Mouse (Mus musculus) frontal cortex, postnatal 14 days (tissue): ENCODE data around the gene Cd84.

ENCODE experiments used
- DNase-seq, 2 experiments: peaks; one replicate each; pipeline ENCODE4 v3.0.0; 2022; ENCODE audit warnings: low spot score in 2 of 2

The Cd84 gene

DNA sequence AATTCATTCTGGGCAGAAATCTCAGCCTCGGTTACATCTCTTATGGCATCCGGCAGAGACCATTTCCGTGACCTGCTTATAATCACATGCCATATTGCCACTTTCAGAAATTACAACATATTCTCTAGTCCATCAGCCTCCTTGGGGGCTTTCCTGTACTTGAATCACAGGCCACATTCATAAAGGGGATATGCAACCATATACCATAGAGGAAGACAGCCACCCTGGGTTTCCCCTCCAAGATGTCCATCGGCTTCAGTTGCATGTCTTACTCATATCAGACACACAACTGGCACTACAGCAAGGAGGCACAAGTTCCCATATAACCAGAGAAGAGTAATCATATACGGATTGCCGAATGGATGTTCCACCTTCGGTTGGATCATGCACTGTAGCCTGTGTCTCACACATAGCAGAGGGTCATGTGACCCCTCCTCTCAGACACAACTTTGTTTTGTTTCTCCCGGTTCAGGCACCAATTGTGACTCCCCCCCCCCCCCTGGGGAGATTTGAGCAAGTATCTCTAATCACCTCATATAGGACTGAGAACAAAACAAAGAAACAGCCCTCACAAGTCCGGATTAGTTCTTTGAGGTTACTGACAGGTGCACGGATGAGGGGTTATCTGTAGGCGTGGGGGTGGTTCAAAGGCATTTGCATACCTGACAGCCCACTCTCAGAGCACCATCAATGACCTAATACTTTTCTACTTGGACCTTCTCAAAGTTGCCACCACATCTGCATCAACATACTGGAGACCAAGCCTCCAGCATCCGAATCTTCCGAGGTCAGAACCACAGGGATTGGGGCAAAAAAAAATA lies 76.4 kb downstream of the Cd84 start:
- no peak for DNase-seq

DNA sequence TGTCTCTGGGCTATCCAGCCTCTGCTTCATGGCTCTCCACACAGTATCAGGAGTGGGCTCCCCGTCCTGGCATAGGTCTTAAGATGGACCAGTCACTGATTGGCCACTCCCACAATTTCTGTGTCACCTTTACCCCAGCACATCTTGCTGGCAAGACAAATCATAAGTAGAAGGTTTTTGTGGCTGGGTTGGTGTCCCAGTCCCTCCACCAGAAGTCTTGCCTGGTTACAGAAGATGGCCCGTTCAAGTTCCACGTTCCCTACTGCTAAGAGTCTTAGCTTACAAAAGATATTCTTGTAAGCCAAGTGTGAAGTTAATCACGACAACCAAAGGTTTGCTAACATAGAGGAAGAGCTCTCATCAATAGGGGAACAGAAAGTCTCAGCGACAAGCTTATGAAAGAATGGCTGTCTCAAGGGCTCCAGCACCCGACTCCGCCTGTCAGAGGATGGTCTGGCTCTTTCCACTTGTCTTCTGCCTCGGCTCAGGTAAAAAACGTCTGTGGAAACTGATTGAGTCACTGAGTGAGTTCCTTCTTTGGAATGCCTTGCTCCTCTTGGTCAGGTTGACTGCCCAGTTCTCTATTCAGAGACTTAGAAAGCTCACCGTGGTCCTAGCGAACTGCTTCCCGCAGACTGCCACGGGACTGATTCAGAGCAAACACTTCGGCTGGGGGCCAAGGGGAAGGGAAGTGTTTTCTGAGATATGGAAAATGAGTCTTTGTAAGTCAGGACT lies 78.0 kb downstream of the Cd84 start, which contains the start of gene Slamf6:
Gene Slamf6 (plus strand): TSS at position 211 of the 735 bp plus-strand sequence.
- DNase-seq, result no peak

GRCm38 (mm10) chr1:171918136-171918920 lies 78.8 kb downstream of the Cd84 start:
- DNase-seq, result no peak

- DNase-seq, result no peak
Observed at GRCm38 (mm10) chr1:171919193-171919592, 79.7 kb downstream of the Cd84 start.

DNA sequence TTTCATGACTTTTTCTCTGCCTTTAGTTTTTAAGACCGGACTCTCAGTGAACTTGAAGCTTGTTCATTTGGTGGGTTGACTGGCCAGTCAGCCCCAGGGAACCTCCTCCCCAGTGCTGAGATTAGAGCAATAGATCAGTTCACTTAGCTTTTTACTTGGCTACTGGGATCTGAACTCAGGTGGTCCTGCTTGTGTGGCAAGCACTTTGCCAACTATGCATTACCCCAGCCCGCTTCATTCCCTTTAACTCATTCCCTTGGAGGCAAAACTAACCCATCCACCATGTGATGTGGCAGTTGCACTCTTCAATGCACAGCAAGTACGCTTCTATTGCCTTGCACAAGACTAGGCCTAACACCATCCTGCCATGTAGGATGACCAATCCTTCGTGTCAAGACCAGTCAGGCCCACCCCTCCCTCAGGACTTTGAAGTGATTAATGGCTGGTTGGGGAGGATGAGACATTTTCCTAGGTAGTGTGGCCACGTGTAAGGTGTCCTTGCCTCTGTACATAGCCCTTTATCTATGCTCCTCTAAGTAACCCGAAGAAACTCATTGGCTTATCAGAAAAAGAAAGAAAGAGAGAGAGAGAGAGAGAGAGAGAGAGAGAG lies 80.5 kb downstream of the Cd84 start:
- no peak for DNase-seq

DNA sequence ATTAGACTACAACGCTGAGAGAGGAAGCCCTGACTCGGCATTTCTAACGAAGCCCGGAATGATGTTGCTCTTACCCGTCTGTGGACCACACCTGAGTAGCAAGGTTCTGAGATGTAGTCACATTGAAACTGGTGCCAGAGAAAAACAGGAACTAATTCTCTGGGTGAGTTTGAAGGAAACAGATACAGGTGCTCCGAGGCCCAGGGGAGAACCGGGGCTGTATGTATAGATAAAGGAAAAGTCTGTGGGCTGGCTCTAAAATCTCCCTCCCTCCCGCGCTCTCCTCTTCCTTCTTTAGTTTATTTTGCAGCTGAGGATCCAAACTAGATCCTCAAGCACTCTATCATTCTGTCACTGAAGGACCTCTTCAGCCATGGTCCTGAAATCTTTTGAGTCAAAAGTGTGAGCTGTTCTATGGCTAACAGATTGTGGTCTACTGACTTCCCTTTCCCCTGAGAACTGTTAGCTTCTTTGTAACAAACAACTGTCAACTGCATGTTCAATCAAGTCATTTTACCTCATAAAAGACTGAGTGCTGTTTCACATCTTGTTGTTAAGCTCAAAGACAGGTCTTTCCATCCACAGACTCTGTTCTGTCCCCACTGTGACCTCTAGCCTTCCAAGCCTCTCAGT lies 81.6 kb downstream of the Cd84 start:
- no peak for DNase-seq

GRCm38 (mm10) chr1:171921641-171922040 lies 82.1 kb downstream of the Cd84 start:
- no peak for DNase-seq

DNA sequence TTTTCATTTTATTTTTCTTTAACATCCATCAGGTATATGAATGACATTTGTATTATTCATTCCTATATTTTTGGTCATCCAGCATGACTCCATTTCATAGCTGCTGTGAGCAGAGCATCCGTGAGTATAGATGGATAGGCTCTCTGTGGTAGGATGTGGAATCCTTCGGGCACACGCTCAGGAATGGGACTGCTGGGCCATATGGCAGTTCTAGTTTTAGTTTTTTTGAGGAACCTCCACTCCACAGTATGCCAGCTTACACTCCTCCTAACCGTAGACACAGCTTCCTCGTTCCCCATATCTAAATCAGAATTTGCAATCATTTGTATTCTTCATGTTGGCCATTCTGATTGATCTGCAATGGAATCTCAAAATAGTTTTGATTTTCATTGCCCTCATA lies 83.3 kb downstream of the Cd84 start:
- no peak for DNase-seq

DNA sequence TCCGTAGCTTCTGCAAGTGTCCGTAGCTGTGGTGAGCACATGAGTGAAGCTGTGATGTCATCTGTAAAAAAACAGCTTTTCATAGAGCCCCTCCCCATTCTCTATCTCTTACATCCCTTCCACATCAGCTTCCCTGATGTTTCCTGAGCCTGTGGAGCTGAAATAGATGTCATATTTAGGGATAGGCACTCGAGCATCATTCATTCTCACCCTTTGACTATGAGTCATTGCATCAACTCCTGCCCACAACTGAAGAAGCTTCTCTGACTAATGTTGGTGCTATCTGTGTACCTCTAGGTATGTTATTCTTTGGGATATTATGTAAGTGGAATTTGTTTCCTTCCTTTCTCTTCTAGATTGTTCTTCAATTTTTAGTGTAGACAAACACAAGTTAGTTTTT lies 85.4 kb downstream of the Cd84 start:
- DNase-seq, result no peak

- DNase-seq, result no peak
Observed at GRCm38 (mm10) chr1:171933851-171934250, 94.4 kb downstream of the Cd84 start.

DNA sequence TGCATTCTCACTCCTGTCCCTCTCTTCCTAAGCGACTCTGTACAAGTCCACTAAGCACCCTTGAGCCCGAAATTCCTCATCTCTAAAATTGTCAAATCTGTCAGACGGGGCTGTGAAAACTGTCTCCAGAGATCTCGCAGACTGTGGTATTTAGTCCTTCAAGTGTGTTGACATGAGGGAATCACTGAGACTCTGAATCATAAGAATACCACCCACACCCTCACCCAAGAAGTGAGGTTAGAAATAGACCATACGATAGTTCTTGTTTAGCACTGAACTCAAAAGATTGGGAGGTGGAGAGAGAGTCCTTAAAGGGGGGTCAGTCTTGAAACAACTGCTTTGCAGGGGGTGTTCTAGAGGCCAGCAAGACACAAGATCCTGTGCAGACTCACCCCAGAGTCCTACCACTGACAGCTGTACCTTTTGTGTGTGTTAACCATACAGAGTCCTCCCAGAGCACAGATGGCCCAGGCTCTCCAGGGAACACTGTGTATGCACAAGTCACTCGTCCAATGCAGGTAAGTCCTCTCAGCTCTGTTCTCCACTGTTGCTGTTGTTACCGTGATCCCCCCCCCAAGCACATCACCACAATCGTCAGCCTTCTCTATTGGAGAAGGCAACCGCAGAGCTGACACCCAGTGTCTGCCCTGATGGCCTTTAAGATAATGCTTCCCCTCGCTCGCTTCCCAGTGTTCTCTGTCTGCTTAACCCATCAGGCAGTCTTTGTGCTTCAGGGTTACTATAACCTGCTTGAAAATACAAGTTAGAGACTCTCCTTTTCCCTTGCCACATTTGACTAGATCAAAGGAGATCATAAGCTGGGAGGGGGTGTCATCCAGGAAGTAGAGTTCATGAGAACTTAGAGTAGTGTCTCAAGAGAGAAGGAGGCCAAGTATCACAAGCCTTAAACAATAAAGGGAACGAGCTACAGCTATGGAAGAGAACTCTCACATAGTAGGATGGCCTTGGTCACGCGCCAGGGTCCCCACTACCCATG lies 99.8 kb downstream of the Cd84 start:
- DNase-seq, result no peak
